Mouse (Mus musculus) midbrain, embryonic 15.5 days (tissue): ENCODE measurements around the gene Krt18. TPM values are rescaled to one million over a fixed set of nuclear protein-coding genes. Genes with fewer than 3 reads are reported as not detected.

Experiments used
- ATAC-seq: fragments of 200-750 bp; cut with Nextera tagmentation; replicated peaks from 2 replicates; pipeline ENCODE4 v1.8.0; 2017; ENCODE audit warnings: moderate TSS enrichment
- H3K27ac ChIP-seq: fragments of 300-500 bp; sonication (generic); 2 replicates; pipeline ENCODE4 v1.5.1; 2015; ENCODE audit warnings: mild to moderate bottlenecking, inconsistent platforms
- H3K27me3 ChIP-seq: fragments of 300-500 bp; sonication (generic); replicated peaks from 2 replicates; pipeline ENCODE4 v1.6.1; 2015; ENCODE audit warnings: inconsistent platforms
- H3K36me3 ChIP-seq: fragments of 300-500 bp; sonication (generic); replicated peaks from 2 replicates; pipeline ENCODE4 v1.6.1; 2015; ENCODE audit warnings: inconsistent platforms
- H3K4me1 ChIP-seq: fragments of 300-500 bp; sonication (generic); 2 replicates; pipeline ENCODE4 v1.6.1; 2015; ENCODE audit warnings: inconsistent platforms
- H3K4me2 ChIP-seq: fragments of 300-500 bp; sonication (generic); 2 replicates; pipeline ENCODE4 v1.6.1; 2015; ENCODE audit warnings: inconsistent platforms, mild to moderate bottlenecking, moderate library complexity
- H3K4me3 ChIP-seq: fragments of 300-500 bp; sonication (generic); 2 replicates; pipeline ENCODE4 v1.5.1; 2015; ENCODE audit warnings: mild to moderate bottlenecking, inconsistent platforms
- H3K9ac ChIP-seq: fragments of 300-500 bp; sonication (generic); 2 replicates; pipeline ENCODE4 v1.6.1; 2015; ENCODE audit warnings: mild to moderate bottlenecking, inconsistent platforms
- H3K9me3 ChIP-seq: fragments of 300-500 bp; sonication (generic); 2 replicates; pipeline ENCODE4 v1.6.1; 2016; ENCODE audit warnings: inconsistent platforms
- WGBS: fragments of 180-500 bp; shearing (Covaris S2); methylation state at CpG from one replicate; pipeline ENCODE4 v1.1.7; 2015; ENCODE audit warnings: mixed read lengths; 5-methylcytosine and 5-hydroxymethylcytosine counted together
- polyA plus RNA-seq: library from polyadenylated mRNA; unstranded; fragments of >200 nt; fragmentation: Nextera tagmentation; extraction: Ambion mirVana; gene quantifications from 2 replicates; pipeline ENCODE4 v1.2.1, GENCODE M21; 2015

Gene Krt18
- polyA plus RNA-seq, 1 experiment from 2014 or later, result 4.4 TPM

- no peak overlapping the region for H3K4me2 ChIP-seq
- no peak overlapping the region for H3K9ac ChIP-seq
- peaks cover 5% of the 10 kb centered on the region; the same call in 1 of the 2 replicates for H3K4me1 ChIP-seq
- no peaks in the 10 kb centered on the region for H3K27me3 ChIP-seq
- H3K36me3 ChIP-seq, result no peaks in the 10 kb centered on the region
- WGBS, result 48% methylated on average over 3 of the region's 3 CpGs
- H3K27ac ChIP-seq, result no peak overlapping the region
- ATAC-seq, result no peak
- H3K9me3 ChIP-seq, result no peaks in the 10 kb centered on the region
- no peak overlapping the region for H3K4me3 ChIP-seq
Observed at GRCm38 (mm10) chr15:102016096-102016495, 11.9 kb upstream of the Krt18 start.

- WGBS, result 28% methylated on average over 7 of the region's 7 CpGs
- no peak for ATAC-seq
Observed at GRCm38 (mm10) chr15:102016787-102017186, 11.2 kb upstream of the Krt18 start.

GRCm38 (mm10) chr15:102017918-102018463 lies 10.0 kb upstream of the Krt18 start:
- no peak overlapping the region for H3K4me3 ChIP-seq
- no peaks in the 10 kb centered on the region for H3K36me3 ChIP-seq
- no peak overlapping the region for H3K4me2 ChIP-seq
- no peaks in the 10 kb centered on the region for H3K9me3 ChIP-seq
- H3K9ac ChIP-seq, result no peak overlapping the region
- no peak overlapping the region for H3K27ac ChIP-seq
- WGBS, result 31% methylated on average over 7 of the region's 7 CpGs
- H3K27me3 ChIP-seq, result no peaks in the 10 kb centered on the region
- peaks cover 5% of the 10 kb centered on the region; the same call in 1 of the 2 replicates for H3K4me1 ChIP-seq
- no peak for ATAC-seq

More at GRCm38 (mm10) chr15:102016787-102017186, 11.2 kb upstream of the Krt18 start:
- Histone ChIP-seq H3K9ac (no peak overlapping the region), H3K9me3 (no peaks in the 10 kb centered on the region), H3K36me3 (no peaks in the 10 kb centered on the region), H3K4me1 (peaks cover 5% of the 10 kb centered on the region; the same call in 1 of the 2 replicates), H3K27me3 (no peaks in the 10 kb centered on the region), H3K27ac (no peak overlapping the region), H3K4me2 (no peak overlapping the region), H3K4me3 (no peak overlapping the region)

- Histone ChIP-seq H3K4me2 (no peak overlapping the region), H3K4me1 (peaks cover 8% of the 10 kb centered on the region), H3K4me3 (no peak overlapping the region), H3K27ac (no peak overlapping the region), H3K36me3 (no peaks in the 10 kb centered on the region), H3K9ac (no peak overlapping the region), H3K9me3 (no peaks in the 10 kb centered on the region), H3K27me3 (peaks cover 23% of the 10 kb centered on the region)
- ATAC-seq, result no peak
- 31% methylated on average over 8 of the region's 8 CpGs for WGBS
Observed at GRCm38 (mm10) chr15:102022481-102022880, 5.5 kb upstream of the Krt18 start.

GRCm38 (mm10) chr15:102023888-102024287 lies 4.1 kb upstream of the Krt18 start:
- no peak overlapping the region for H3K4me3 ChIP-seq
- no peak overlapping the region for H3K4me2 ChIP-seq
- H3K36me3 ChIP-seq, result no peaks in the 10 kb centered on the region
- H3K27me3 ChIP-seq, result peaks cover 34% of the 10 kb centered on the region
- H3K9ac ChIP-seq, result no peak overlapping the region
- H3K4me1 ChIP-seq, result peaks cover 12% of the 10 kb centered on the region
- no peaks in the 10 kb centered on the region for H3K9me3 ChIP-seq
- ATAC-seq, result no peak
- H3K27ac ChIP-seq, result no peak overlapping the region
- WGBS, result 66% methylated on average over 8 of the region's 8 CpGs

GRCm38 (mm10) chr15:102025136-102025872 lies 2.7 kb upstream of the Krt18 start:
- no peak overlapping the region for H3K9ac ChIP-seq
- no peaks in the 10 kb centered on the region for H3K36me3 ChIP-seq
- H3K27ac ChIP-seq, result no peak overlapping the region
- WGBS, result 6% methylated on average over 22 of the region's 22 CpGs
- no peak overlapping the region for H3K4me3 ChIP-seq
- ATAC-seq, result no peak
- no peaks in the 10 kb centered on the region for H3K9me3 ChIP-seq
- no peak overlapping the region; the same call in 1 of the 2 replicates for H3K4me2 ChIP-seq
- peaks cover 34% of the 10 kb centered on the region for H3K27me3 ChIP-seq
- H3K4me1 ChIP-seq, result peaks cover 12% of the 10 kb centered on the region

- H3K36me3 ChIP-seq, result no peaks in the 10 kb centered on the region
- no peak overlapping the region for H3K27ac ChIP-seq
- no peak overlapping the region for H3K4me2 ChIP-seq
- H3K9me3 ChIP-seq, result no peaks in the 10 kb centered on the region
- no peak overlapping the region for H3K4me3 ChIP-seq
- peaks cover 12% of the 10 kb centered on the region for H3K4me1 ChIP-seq
- H3K9ac ChIP-seq, result no peak overlapping the region
- ATAC-seq, result no peak
- H3K27me3 ChIP-seq, result peaks cover 34% of the 10 kb centered on the region
- WGBS, result 13% methylated on average over 12 of the region's 12 CpGs
Observed at GRCm38 (mm10) chr15:102026430-102026829, 1.6 kb upstream of the Krt18 start.

- no peak overlapping the region for H3K4me2 ChIP-seq
- H3K4me3 ChIP-seq, result no peak overlapping the region
- no peaks in the 10 kb centered on the region for H3K27me3 ChIP-seq
- WGBS, result 65% methylated on average over 16 of the region's 16 CpGs
- H3K4me1 ChIP-seq, result no peaks in the 10 kb centered on the region
- no peaks in the 10 kb centered on the region for H3K36me3 ChIP-seq
- H3K9ac ChIP-seq, result no peak overlapping the region
- ATAC-seq, result no peak
- no peak overlapping the region for H3K27ac ChIP-seq
- H3K9me3 ChIP-seq, result no peaks in the 10 kb centered on the region
Observed at GRCm38 (mm10) chr15:102034121-102035053, 6.4 kb downstream of the Krt18 start.

- no peak overlapping the region for H3K4me2 ChIP-seq
- H3K9me3 ChIP-seq, result no peaks in the 10 kb centered on the region
- WGBS, result 80% methylated on average over 4 of the region's 4 CpGs
- ATAC-seq, result no peak
- H3K27ac ChIP-seq, result no peak overlapping the region
- no peak overlapping the region for H3K4me3 ChIP-seq
- H3K9ac ChIP-seq, result no peak overlapping the region
- H3K4me1 ChIP-seq, result no peaks in the 10 kb centered on the region
- no peaks in the 10 kb centered on the region for H3K27me3 ChIP-seq
- H3K36me3 ChIP-seq, result no peaks in the 10 kb centered on the region
Observed at GRCm38 (mm10) chr15:102040277-102040676, 12.3 kb downstream of the Krt18 start.

GRCm38 (mm10) chr15:102041951-102042350 lies 14.0 kb downstream of the Krt18 start:
- WGBS, result 74% methylated on average over 7 of the region's 7 CpGs
- Histone ChIP-seq H3K4me2 (no peak overlapping the region), H3K27me3 (no peaks in the 10 kb centered on the region), H3K9ac (no peak overlapping the region), H3K4me3 (no peak overlapping the region), H3K9me3 (no peaks in the 10 kb centered on the region), H3K27ac (no peak overlapping the region), H3K4me1 (no peaks in the 10 kb centered on the region), H3K36me3 (no peaks in the 10 kb centered on the region)
- ATAC-seq, result no peak

GRCm38 (mm10) chr15:102044745-102045144 lies 16.8 kb downstream of the Krt18 start:
- Histone ChIP-seq H3K27ac (no peak overlapping the region), H3K27me3 (no peaks in the 10 kb centered on the region), H3K4me3 (no peak overlapping the region), H3K9me3 (no peaks in the 10 kb centered on the region), H3K9ac (no peak overlapping the region), H3K4me2 (no peak overlapping the region), H3K4me1 (no peaks in the 10 kb centered on the region), H3K36me3 (no peaks in the 10 kb centered on the region)
- WGBS, result 81% methylated on average over 3 of the region's 3 CpGs
- ATAC-seq, result no peak

- Histone ChIP-seq H3K9me3 (no peaks in the 10 kb centered on the region), H3K4me1 (no peaks in the 10 kb centered on the region), H3K4me3 (no peak overlapping the region), H3K27me3 (no peaks in the 10 kb centered on the region), H3K27ac (no peak overlapping the region), H3K36me3 (no peaks in the 10 kb centered on the region), H3K4me2 (no peak overlapping the region), H3K9ac (no peak overlapping the region)
- no peak for ATAC-seq
- 96% methylated on average over 10 of the region's 10 CpGs for WGBS
Observed at GRCm38 (mm10) chr15:102045691-102046090, 17.7 kb downstream of the Krt18 start.
